Mouse (Mus musculus): ENCODE measurements around the gene Adgrf3. TPM values are rescaled to one million over a fixed set of nuclear protein-coding genes. Genes with fewer than 3 reads are reported as not detected.

Gene Adgrf3
- total and polyA plus RNA-seq, 2 experiments from 2014 or later = not detected

- no peaks in the 10 kb centered on the region for H3K36me3 ChIP-seq (ENCODE audit: insufficient read depth, low read length)
- peak; percentile 46 for TF ChIP-seq CTCF (IDR thresholded peaks at IDR 0.05)
- no peak overlapping the region for H3K9ac ChIP-seq (replicated peaks; ENCODE audit: low read length, poor library complexity, severe bottlenecking)
- H3K9me3 ChIP-seq (ENCODE audit: low read length) = no peaks in the 10 kb centered on the region
- H3K27me3 ChIP-seq (ENCODE audit: insufficient read depth, low read length) = no peaks in the 10 kb centered on the region
- no peaks in the 10 kb centered on the region for H3K4me1 ChIP-seq (ENCODE audit: insufficient read depth, low read length)
- H3K4me2 ChIP-seq (ENCODE audit: low read depth, low read length, poor library complexity, severe bottlenecking) = no peak overlapping the region
- WGBS = 68% methylated on average over 6 of the region's 6 CpGs
- H3K27ac ChIP-seq (ENCODE audit: low read depth, low read length) = no peak overlapping the region
- H3K4me3 ChIP-seq (ENCODE audit: low read depth, low read length) = no peak overlapping the region
- no peak for DNase-seq (ENCODE audit: low spot score)
- ATAC-seq (ENCODE audit: low FRiP score) = no peak
Measured at GRCm38 (mm10) chr5:30207276-30207675, 1.8 kb upstream of the Adgrf3 start.

DNA sequence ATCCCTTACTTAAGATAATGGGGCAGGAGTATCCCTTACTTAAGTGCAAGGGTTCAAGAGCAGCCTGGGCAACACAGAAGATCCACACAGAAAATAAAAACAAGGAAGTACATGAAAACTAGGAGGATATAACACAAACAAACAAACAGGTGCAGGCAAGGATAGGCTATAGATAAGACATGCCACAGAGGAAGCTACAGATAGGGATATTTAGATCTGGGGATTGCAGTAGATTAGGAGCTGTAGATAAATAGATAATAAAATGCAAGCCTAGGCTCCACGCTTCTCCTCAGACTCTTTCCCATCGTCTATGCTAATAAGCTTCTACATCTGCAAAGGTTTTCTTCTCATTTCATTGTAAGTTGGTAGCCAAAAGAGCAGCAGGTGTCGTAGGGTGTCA, 488 bp downstream of the Adgrf3 start:
- no peak for TF ChIP-seq CTCF (IDR thresholded peaks at IDR 0.05)
- Histone ChIP-seq H3K4me2 (ENCODE audit: low read depth, low read length, poor library complexity, severe bottlenecking) (no peak overlapping the region), H3K4me1 (ENCODE audit: insufficient read depth, low read length) (no peaks in the 10 kb centered on the region), H3K4me3 (ENCODE audit: low read depth, low read length) (no peak overlapping the region), H3K9me3 (ENCODE audit: low read length) (no peaks in the 10 kb centered on the region), H3K36me3 (ENCODE audit: insufficient read depth, low read length) (no peaks in the 10 kb centered on the region), H3K27me3 (ENCODE audit: insufficient read depth, low read length) (no peaks in the 10 kb centered on the region), H3K9ac (replicated peaks; ENCODE audit: low read length, poor library complexity, severe bottlenecking) (no peak overlapping the region), H3K27ac (ENCODE audit: low read depth, low read length) (no peak overlapping the region)
- 64% methylated on average over 3 of the region's 3 CpGs for WGBS
- no peak for DNase-seq (ENCODE audit: low spot score)
- no peak for ATAC-seq (ENCODE audit: low FRiP score)

DNA sequence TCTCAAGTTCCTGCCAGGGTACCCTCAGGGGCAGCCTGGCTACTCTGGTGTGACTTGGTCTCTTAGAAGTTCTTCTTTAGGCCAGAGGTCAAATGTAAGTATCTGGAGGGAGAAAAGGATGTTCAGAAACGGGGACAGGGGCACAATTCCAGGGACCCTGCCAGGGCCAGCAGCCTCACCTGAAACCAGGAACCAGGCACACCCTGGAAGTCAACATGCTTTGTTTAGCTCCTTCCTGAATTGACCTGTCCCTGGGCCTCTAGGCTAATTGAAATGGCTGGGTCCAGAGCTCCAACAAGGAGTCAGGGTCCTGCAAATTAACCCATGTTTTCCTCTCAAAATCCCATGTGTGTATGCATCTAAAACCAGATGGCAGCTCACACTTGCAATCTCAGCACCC, 1.1 kb downstream of the Adgrf3 start:
- no peak overlapping the region for H3K4me2 ChIP-seq (ENCODE audit: low read depth, low read length, poor library complexity, severe bottlenecking)
- no peak overlapping the region for H3K9ac ChIP-seq (replicated peaks; ENCODE audit: low read length, poor library complexity, severe bottlenecking)
- H3K4me3 ChIP-seq (ENCODE audit: low read depth, low read length) = no peak overlapping the region
- no peaks in the 10 kb centered on the region for H3K27me3 ChIP-seq (ENCODE audit: insufficient read depth, low read length)
- H3K27ac ChIP-seq (ENCODE audit: low read depth, low read length) = no peak overlapping the region
- no peaks in the 10 kb centered on the region for H3K9me3 ChIP-seq (ENCODE audit: low read length)
- 42% methylated on average over 1 of the region's 1 CpGs for WGBS
- H3K4me1 ChIP-seq (ENCODE audit: insufficient read depth, low read length) = no peaks in the 10 kb centered on the region
- DNase-seq (ENCODE audit: low spot score) (no peak), ATAC-seq (ENCODE audit: low FRiP score) (no peak)
- no peaks in the 10 kb centered on the region for H3K36me3 ChIP-seq (ENCODE audit: insufficient read depth, low read length)
- no peak for TF ChIP-seq CTCF (IDR thresholded peaks at IDR 0.05)

- 86% methylated on average over 10 of the region's 10 CpGs for WGBS
- Histone ChIP-seq H3K27me3 (ENCODE audit: insufficient read depth, low read length) (no peaks in the 10 kb centered on the region), H3K27ac (ENCODE audit: low read depth, low read length) (no peak overlapping the region), H3K4me2 (ENCODE audit: low read depth, low read length, poor library complexity, severe bottlenecking) (no peak overlapping the region), H3K9ac (replicated peaks; ENCODE audit: low read length, poor library complexity, severe bottlenecking) (no peak overlapping the region), H3K9me3 (ENCODE audit: low read length) (no peaks in the 10 kb centered on the region), H3K4me3 (ENCODE audit: low read depth, low read length) (no peak overlapping the region), H3K36me3 (ENCODE audit: insufficient read depth, low read length) (no peaks in the 10 kb centered on the region), H3K4me1 (ENCODE audit: insufficient read depth, low read length) (no peaks in the 10 kb centered on the region)
- no peak for DNase-seq (ENCODE audit: low spot score)
- TF ChIP-seq CTCF (IDR thresholded peaks at IDR 0.05) = no peak
- ATAC-seq (ENCODE audit: low FRiP score) = no peak
Measured at GRCm38 (mm10) chr5:30203216-30203885, 2.2 kb downstream of the Adgrf3 start.

DNA sequence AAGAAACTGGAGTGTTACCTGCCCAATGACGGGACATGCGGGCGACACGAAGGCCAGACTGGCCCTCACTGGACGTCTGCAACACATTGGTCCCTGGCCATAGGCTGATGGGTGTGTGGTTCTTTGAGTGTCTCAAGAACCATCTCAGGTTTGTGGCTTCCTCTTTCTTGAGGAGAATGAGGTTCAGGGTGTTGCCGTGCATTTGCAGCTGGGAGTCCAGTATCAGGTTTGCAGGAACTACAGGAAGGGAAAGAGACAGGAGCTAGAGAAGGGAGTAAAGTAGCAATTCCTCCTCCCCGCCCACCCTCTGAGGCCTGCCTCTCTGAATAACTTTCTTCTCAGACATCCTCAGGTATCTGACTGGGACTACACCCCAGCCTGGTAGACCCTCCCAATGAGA, 3.3 kb downstream of the Adgrf3 start:
- ATAC-seq (ENCODE audit: low FRiP score) (no peak), DNase-seq (ENCODE audit: low spot score) (no peak)
- Histone ChIP-seq H3K36me3 (ENCODE audit: insufficient read depth, low read length) (no peaks in the 10 kb centered on the region), H3K4me2 (ENCODE audit: low read depth, low read length, poor library complexity, severe bottlenecking) (no peak overlapping the region), H3K9me3 (ENCODE audit: low read length) (no peaks in the 10 kb centered on the region), H3K4me1 (ENCODE audit: insufficient read depth, low read length) (no peaks in the 10 kb centered on the region), H3K4me3 (ENCODE audit: low read depth, low read length) (no peak overlapping the region), H3K27ac (ENCODE audit: low read depth, low read length) (no peak overlapping the region), H3K27me3 (ENCODE audit: insufficient read depth, low read length) (no peaks in the 10 kb centered on the region), H3K9ac (replicated peaks; ENCODE audit: low read length, poor library complexity, severe bottlenecking) (no peak overlapping the region)
- no peak for TF ChIP-seq CTCF (IDR thresholded peaks at IDR 0.05)
- WGBS = 87% methylated on average over 7 of the region's 7 CpGs

GRCm38 (mm10) chr5:30201521-30201920, 4.0 kb downstream of the Adgrf3 start:
- DNase-seq (ENCODE audit: low spot score) (peak; percentile 86), ATAC-seq (ENCODE audit: low FRiP score) (peak; percentile 79)
- WGBS = 40% methylated on average over 5 of the region's 5 CpGs
- H3K4me2 ChIP-seq (ENCODE audit: low read depth, low read length, poor library complexity, severe bottlenecking) = no peak overlapping the region
- no peaks in the 10 kb centered on the region for H3K4me1 ChIP-seq (ENCODE audit: insufficient read depth, low read length)
- H3K27me3 ChIP-seq (ENCODE audit: insufficient read depth, low read length) = no peaks in the 10 kb centered on the region
- no peak overlapping the region for H3K4me3 ChIP-seq (ENCODE audit: low read depth, low read length)
- no peak overlapping the region for H3K27ac ChIP-seq (ENCODE audit: low read depth, low read length)
- H3K9me3 ChIP-seq (ENCODE audit: low read length) = no peaks in the 10 kb centered on the region
- H3K36me3 ChIP-seq (ENCODE audit: insufficient read depth, low read length) = no peaks in the 10 kb centered on the region
- peak; percentile 93 for TF ChIP-seq CTCF (IDR thresholded peaks at IDR 0.05)
- H3K9ac ChIP-seq (replicated peaks; ENCODE audit: low read length, poor library complexity, severe bottlenecking) = no peak overlapping the region

Data from midbrain, postnatal 0 days (tissue).